Mouse (Mus musculus) heart, embryonic 16.5 days (tissue): ENCODE measurements at regions not wholly inside any gene's neighbourhood (a gene's known extent, or its start where the extent isn't known, plus 50 kb on each side); places are given as distances from the start of the nearest gene placed in this dataset.
"Not testable (repeated sequence)": the region's sequence is repeated elsewhere in the genome, so short reads cannot be mapped to it uniquely, and the experiment has no call there.

Experiments
- ATAC-seq: fragments of 200-750 bp; cut with Nextera tagmentation; replicated peaks from 2 replicates; pipeline ENCODE4 v1.8.0; 2017; ENCODE audit warnings: moderate number of reproducible peaks; ENCODE audit not compliant: insufficient read depth, low FRiP score; ENCODE audit errors: extremely low read depth
- H3K27ac ChIP-seq: fragments of 300-500 bp; sonication (generic); 2 replicates; pipeline ENCODE4 v1.5.1; 2014; ENCODE audit warnings: mild to moderate bottlenecking, low read length, control low read depth, moderate library complexity
- H3K27me3 ChIP-seq: fragments of 300-500 bp; sonication (generic); 2 replicates; pipeline ENCODE4 v1.6.1; 2014; ENCODE audit warnings: low read length, mixed read lengths; ENCODE audit not compliant: control insufficient read depth, insufficient read depth
- H3K36me3 ChIP-seq: fragments of 300-500 bp; sonication (generic); 2 replicates; pipeline ENCODE4 v1.6.1; 2014; ENCODE audit not compliant: control insufficient read depth, insufficient read depth
- H3K4me1 ChIP-seq: fragments of 300-500 bp; sonication (generic); 2 replicates; pipeline ENCODE4 v1.6.1; 2014; ENCODE audit warnings: low read length, mixed read lengths; ENCODE audit not compliant: control insufficient read depth, insufficient read depth
- H3K4me2 ChIP-seq: fragments of 300-500 bp; sonication (generic); 2 replicates; pipeline ENCODE4 v1.6.1; 2014; ENCODE audit warnings: low read depth, mild to moderate bottlenecking, control low read depth, low read length
- H3K4me3 ChIP-seq: fragments of 300-500 bp; sonication (generic); 2 replicates; pipeline ENCODE4 v1.5.1; 2014; ENCODE audit warnings: mild to moderate bottlenecking, control low read depth, low read length
- H3K9ac ChIP-seq: fragments of 300-500 bp; sonication (generic); 2 replicates; pipeline ENCODE4 v1.6.1; 2014; ENCODE audit warnings: low read length, control low read depth
- H3K9me3 ChIP-seq: fragments of 300-500 bp; sonication (generic); replicated peaks from 2 replicates; pipeline ENCODE4 v1.6.1; 2016; ENCODE audit warnings: low read length; ENCODE audit not compliant: control insufficient read depth
- WGBS: fragments of 180-500 bp; shearing (Covaris S2); extraction: QIAGEN DNeasy Blood & Tissue Kit; methylation state at CpG from one replicate; pipeline ENCODE4 v1.1.7; 2014; 5-methylcytosine and 5-hydroxymethylcytosine counted together

GRCm38 (mm10) chr15:92993538-92994190 lies 281.3 kb downstream of the Gxylt1 start:
- H3K4me3 ChIP-seq, result no peak overlapping the region
- H3K27ac ChIP-seq, result no peak overlapping the region
- H3K27me3 ChIP-seq, result no peaks in the 10 kb centered on the region
- H3K36me3 ChIP-seq, result no peaks in the 10 kb centered on the region
- WGBS, result 73% methylated on average over 6 of the region's 6 CpGs
- no peaks in the 10 kb centered on the region for H3K4me1 ChIP-seq
- H3K4me2 ChIP-seq, result no peak overlapping the region
- no peak overlapping the region for H3K9ac ChIP-seq
- no peaks in the 10 kb centered on the region for H3K9me3 ChIP-seq
- no peak for ATAC-seq

GRCm38 (mm10) chr15:92975774-92976173 lies 299.2 kb downstream of the Gxylt1 start:
- H3K4me2 ChIP-seq, result no peak overlapping the region
- H3K4me3 ChIP-seq, result no peak overlapping the region
- H3K9me3 ChIP-seq, result no peaks in the 10 kb centered on the region
- H3K36me3 ChIP-seq, result no peaks in the 10 kb centered on the region
- ATAC-seq, result no peak
- H3K4me1 ChIP-seq, result no peaks in the 10 kb centered on the region
- no peaks in the 10 kb centered on the region for H3K27me3 ChIP-seq
- whole genome bisulfite sequencing, result 72% methylated on average over 4 of the region's 4 CpGs
- no peak overlapping the region for H3K27ac ChIP-seq
- H3K9ac ChIP-seq, result no peak overlapping the region

GRCm38 (mm10) chr15:92974931-92975330 lies 300.0 kb downstream of the Gxylt1 start:
- Histone ChIP-seq H3K4me1 (no peaks in the 10 kb centered on the region), H3K9me3 (no peaks in the 10 kb centered on the region), H3K27me3 (no peaks in the 10 kb centered on the region), H3K36me3 (no peaks in the 10 kb centered on the region), H3K4me3 (no peak overlapping the region), H3K27ac (no peak overlapping the region), H3K4me2 (no peak overlapping the region), H3K9ac (no peak overlapping the region)
- 62% methylated on average over 3 of the region's 3 CpGs for whole genome bisulfite sequencing
- no peak for ATAC-seq

GRCm38 (mm10) chr15:92973651-92974229 lies 301.2 kb downstream of the Gxylt1 start:
- 66% methylated on average over 9 of the region's 9 CpGs for WGBS
- H3K4me3 ChIP-seq, result no peak overlapping the region
- H3K36me3 ChIP-seq, result no peaks in the 10 kb centered on the region
- no peaks in the 10 kb centered on the region for H3K4me1 ChIP-seq
- no peak; the same call in 1 of the 2 replicates for ATAC-seq
- H3K9me3 ChIP-seq, result no peaks in the 10 kb centered on the region
- no peak overlapping the region for H3K9ac ChIP-seq
- H3K4me2 ChIP-seq, result no peak overlapping the region
- no peaks in the 10 kb centered on the region for H3K27me3 ChIP-seq
- no peak overlapping the region for H3K27ac ChIP-seq

GRCm38 (mm10) chr15:92965556-92965955 lies 309.4 kb downstream of the Gxylt1 start:
- H3K4me2 ChIP-seq, result no peak overlapping the region
- H3K36me3 ChIP-seq, result no peaks in the 10 kb centered on the region
- no peaks in the 10 kb centered on the region for H3K4me1 ChIP-seq
- no peak overlapping the region for H3K4me3 ChIP-seq
- H3K9ac ChIP-seq, result no peak overlapping the region
- H3K27ac ChIP-seq, result no peak overlapping the region
- no peaks in the 10 kb centered on the region for H3K9me3 ChIP-seq
- H3K27me3 ChIP-seq, result no peaks in the 10 kb centered on the region
- WGBS, result 71% methylated on average over 1 of the region's 1 CpGs
- ATAC-seq, result no peak

GRCm38 (mm10) chr15:92964901-92965300 lies 310.1 kb downstream of the Gxylt1 start:
- no peak for ATAC-seq
- Histone ChIP-seq H3K9ac (no peak overlapping the region), H3K9me3 (no peaks in the 10 kb centered on the region), H3K27ac (no peak overlapping the region), H3K4me2 (no peak overlapping the region), H3K4me1 (no peaks in the 10 kb centered on the region), H3K36me3 (no peaks in the 10 kb centered on the region), H3K27me3 (no peaks in the 10 kb centered on the region), H3K4me3 (no peak overlapping the region)
- WGBS, result 76% methylated on average over 3 of the region's 3 CpGs

GRCm38 (mm10) chr15:92964131-92964530 lies 310.8 kb downstream of the Gxylt1 start:
- 59% methylated on average over 1 of the region's 1 CpGs for WGBS
- Histone ChIP-seq H3K27ac (no peak overlapping the region), H3K36me3 (no peaks in the 10 kb centered on the region), H3K9me3 (no peaks in the 10 kb centered on the region), H3K27me3 (no peaks in the 10 kb centered on the region), H3K4me3 (no peak overlapping the region), H3K9ac (no peak overlapping the region), H3K4me1 (no peaks in the 10 kb centered on the region), H3K4me2 (no peak overlapping the region)
- no peak for ATAC-seq

GRCm38 (mm10) chr15:92950912-92951311 lies 324.1 kb downstream of the Gxylt1 start:
- not testable (repeated sequence) for H3K27me3 ChIP-seq, H3K9me3 ChIP-seq, H3K4me2 ChIP-seq, H3K9ac ChIP-seq, ATAC-seq, H3K4me3 ChIP-seq, H3K27ac ChIP-seq, H3K4me1 ChIP-seq, H3K36me3 ChIP-seq
- 82% methylated on average over 3 of the region's 3 CpGs for WGBS

- Histone ChIP-seq H3K9ac (no peak overlapping the region), H3K4me2 (no peak overlapping the region), H3K27me3 (no peaks in the 10 kb centered on the region), H3K4me1 (no peaks in the 10 kb centered on the region), H3K36me3 (no peaks in the 10 kb centered on the region), H3K4me3 (no peak overlapping the region), H3K9me3 (no peaks in the 10 kb centered on the region), H3K27ac (no peak overlapping the region)
- no peak for ATAC-seq
- WGBS, result 59% methylated on average over 5 of the region's 5 CpGs
Measured at GRCm38 (mm10) chr15:92946216-92946615, 328.8 kb downstream of the Gxylt1 start.
